8 mouse cellular contexts compared by ENCODE assay signal in the genomic region with DNA sequence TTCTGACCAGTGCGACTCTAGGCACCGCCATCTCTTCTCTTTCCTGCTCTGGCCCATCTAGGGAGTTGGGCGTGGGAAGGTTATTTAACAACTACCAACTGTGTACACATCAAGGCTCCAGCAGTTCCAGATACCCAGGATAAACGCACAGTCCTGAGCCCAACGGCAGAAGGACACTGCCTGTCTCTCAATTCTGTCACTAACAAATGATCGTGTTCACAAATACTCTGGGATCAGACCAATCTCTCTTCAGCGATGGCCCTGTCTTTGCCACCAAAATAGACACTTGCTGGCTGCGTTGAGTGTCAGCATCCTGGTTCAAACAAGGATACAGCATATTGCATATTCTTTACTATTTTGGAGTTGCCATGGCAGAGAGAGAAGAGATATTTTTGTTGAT.
A peak's percentile ranks its signal among the peaks of the same experiment; 100 is the strongest.
DNase-seq lines count a peak whose midpoint lies in the region; ATAC-seq and TF ChIP-seq lines count a peak whose summit lies in the region.

No protein-coding gene starts in this region.

- H3K4me3 ChIP-seq in heart, adult 2 months = peak overlapping the region; percentile 17
- H3K4me3 ChIP-seq in liver, postnatal 0 days (ENCODE audit: low read depth, low read length) = no peak overlapping the region

- TF ChIP-seq CTCF in heart, adult 2 months (IDR thresholded peaks at IDR 0.05) = no peak
- TF ChIP-seq CTCF in liver, postnatal 0 days (IDR thresholded peaks at IDR 0.05; ENCODE audit: low read depth) = no peak

- peaks cover 5% of the 10 kb centered on the region for H3K36me3 ChIP-seq in heart, adult 2 months (ENCODE audit: control insufficient read depth, insufficient read depth, low read length)
- no peaks in the 10 kb centered on the region for H3K36me3 ChIP-seq in liver, postnatal 0 days (replicated peaks; ENCODE audit: insufficient read depth, low read length)

- peak overlapping the region; percentile 5; the same call in 1 of the 2 replicates for H3K4me2 ChIP-seq in liver, postnatal 0 days (ENCODE audit: low read depth, low read length)

- no peaks in the 10 kb centered on the region for H3K9me3 ChIP-seq in liver, postnatal 0 days (ENCODE audit: low read length)

- DNase-seq in heart, adult 2 months = peak; percentile 27 to 41
- DNase-seq in heart, adult 8-10 months (ENCODE audit: low spot score) = no peak
- DNase-seq in B cell, adult 2 months = peak; percentile 6 to 15
- DNase-seq in liver, postnatal 0 days = no peak
- DNase-seq in adrenal gland, adult 18-20 months (ENCODE audit: low spot score in 2 of 2) = no peak
- DNase-seq in MN1 (ENCODE audit: low spot score) = no peak
- no peak for DNase-seq in c-Kit-positive CD71-positive TER-119-positive erythroid progenitor cells, embryonic 14.5 days (ENCODE audit: low spot score)

- H3K79me2 ChIP-seq in heart, adult 2 months (replicated peaks; ENCODE audit: control insufficient read depth, insufficient read depth, low read length) = no peaks in the 10 kb centered on the region

- intact Hi-C loops in heart, adult 2 months (cut with DNase I) = loop anchor here (5.0 kb wide), 2 partner anchors 73 to 103 kb away; partner anchors contain the start of gene Ppp1r12a

- ATAC-seq in granulocyte monocyte progenitor cell, adult 5-6 weeks (replicated peaks; ENCODE audit: poor library complexity, severe bottlenecking) = peak; percentile 12
- no peak for ATAC-seq in liver, postnatal 0 days

- peak overlapping the region; percentile 64 for H3K27ac ChIP-seq in heart, adult 2 months
- no peak overlapping the region for H3K27ac ChIP-seq in liver, postnatal 0 days (ENCODE audit: low read depth)

- no peak overlapping the region for H3K9ac ChIP-seq in heart, adult 2 months (ENCODE audit: low read depth, low read length)
- no peak overlapping the region for H3K9ac ChIP-seq in liver, postnatal 0 days (replicated peaks)

- no peaks in the 10 kb centered on the region for H3K27me3 ChIP-seq in heart, adult 2 months (ENCODE audit: control insufficient read depth, insufficient read depth, low read length)
- H3K27me3 ChIP-seq in liver, postnatal 0 days (ENCODE audit: insufficient read depth, low read length) = no peaks in the 10 kb centered on the region

- WGBS in heart, adult 2 months = 20% methylated on average over 8 of the region's 8 CpGs
- 48% methylated on average over 8 of the region's 8 CpGs for whole genome bisulfite sequencing in liver, postnatal 0 days (ENCODE audit: insufficient replicate concordance)

- TF ChIP-seq EP300 in heart, adult 2 months (IDR thresholded peaks at IDR 0.05; ENCODE audit: insufficient read depth, low read depth, low read length) = no peak
- TF ChIP-seq EP300 in liver, postnatal 0 days (IDR thresholded peaks at IDR 0.05; ENCODE audit: low read depth) = no peak

- no peak for TF ChIP-seq POLR2A in heart, adult 2 months (IDR thresholded peaks at IDR 0.05; ENCODE audit: insufficient read depth, low read depth, low read length)

- H3K4me1 ChIP-seq in heart, adult 2 months (ENCODE audit: control insufficient read depth, insufficient read depth, low read length) = peaks cover 7% of the 10 kb centered on the region
- peaks cover 6% of the 10 kb centered on the region for H3K4me1 ChIP-seq in liver, postnatal 0 days (ENCODE audit: insufficient read depth)

Comparison
In these comparisons a context has a peak if more than half of its experiments do, and no peak if none do; other contexts are left out.
1. DNase-seq: peak in heart, adult 2 months (2 of 2) and B cell, adult 2 months (2 of 2); none in heart, adult 8-10 months (single experiment), liver, postnatal 0 days (single experiment), adrenal gland, adult 18-20 months (0 of 2), MN1 (single experiment) and c-Kit-positive CD71-positive TER-119-positive erythroid progenitor cells, embryonic 14.5 days (single experiment).